Mouse (Mus musculus) right cerebral cortex, postnatal 4 days (tissue): ENCODE measurements around the gene Rras2.

Experiments
- DNase-seq: peaks from one replicate; pipeline ENCODE4 v3.0.0-alpha.2; 2022

Gene Rras2

DNA sequence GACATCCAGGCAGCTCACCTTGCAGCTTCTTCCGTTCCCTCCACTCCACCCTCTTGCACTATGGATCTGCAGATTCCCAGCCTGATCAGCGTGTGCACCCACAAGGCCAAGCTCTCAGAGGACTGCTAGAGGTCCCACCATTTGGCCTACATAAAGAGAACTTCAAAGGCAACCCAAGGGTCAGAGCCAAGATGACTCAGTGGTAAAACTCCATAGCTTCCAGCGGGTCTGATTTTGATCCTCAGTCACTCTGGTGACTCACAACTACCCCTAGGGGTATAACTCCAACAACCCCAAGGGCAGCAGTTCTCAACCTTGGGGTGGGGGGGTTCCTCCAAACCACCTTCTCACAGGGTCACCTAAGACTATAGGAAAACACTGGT, 47.1 kb downstream of the Rras2 start:
- no peak for DNase-seq

DNA sequence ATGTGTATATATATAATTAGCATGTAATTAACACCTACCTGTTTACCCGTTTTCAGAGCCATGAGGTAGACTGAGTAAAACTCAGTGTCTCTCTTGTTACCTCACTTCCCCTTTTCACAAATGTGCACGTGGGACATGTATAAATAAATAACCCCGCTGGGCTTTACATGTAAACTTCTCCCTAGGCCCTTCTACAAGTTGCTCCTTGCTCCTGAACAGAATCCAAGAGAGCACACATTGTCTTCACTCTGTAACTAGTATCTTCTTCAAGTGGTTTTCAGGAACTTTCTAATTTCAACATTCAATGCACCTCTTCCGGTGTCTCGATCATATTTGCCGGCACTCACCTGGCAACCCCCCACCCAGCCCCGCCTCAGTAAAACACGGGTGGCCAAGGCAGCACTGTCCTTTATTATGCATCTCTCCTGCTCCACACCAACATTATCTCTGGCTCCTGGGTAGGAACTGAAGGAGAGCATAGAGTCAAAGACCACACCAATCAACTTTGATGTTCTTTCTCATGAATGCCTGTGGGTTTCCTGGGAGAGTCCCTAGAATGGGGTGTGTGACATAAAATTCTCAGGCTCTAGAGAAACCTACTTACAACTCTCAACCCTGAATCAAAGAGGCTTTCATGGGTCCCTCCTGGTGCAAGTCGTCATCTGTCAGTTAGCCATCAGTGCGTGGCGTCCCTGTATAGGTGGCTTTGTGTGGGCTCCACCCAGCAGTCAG, 47.7 kb downstream of the Rras2 start:
- DNase-seq = no peak

DNA sequence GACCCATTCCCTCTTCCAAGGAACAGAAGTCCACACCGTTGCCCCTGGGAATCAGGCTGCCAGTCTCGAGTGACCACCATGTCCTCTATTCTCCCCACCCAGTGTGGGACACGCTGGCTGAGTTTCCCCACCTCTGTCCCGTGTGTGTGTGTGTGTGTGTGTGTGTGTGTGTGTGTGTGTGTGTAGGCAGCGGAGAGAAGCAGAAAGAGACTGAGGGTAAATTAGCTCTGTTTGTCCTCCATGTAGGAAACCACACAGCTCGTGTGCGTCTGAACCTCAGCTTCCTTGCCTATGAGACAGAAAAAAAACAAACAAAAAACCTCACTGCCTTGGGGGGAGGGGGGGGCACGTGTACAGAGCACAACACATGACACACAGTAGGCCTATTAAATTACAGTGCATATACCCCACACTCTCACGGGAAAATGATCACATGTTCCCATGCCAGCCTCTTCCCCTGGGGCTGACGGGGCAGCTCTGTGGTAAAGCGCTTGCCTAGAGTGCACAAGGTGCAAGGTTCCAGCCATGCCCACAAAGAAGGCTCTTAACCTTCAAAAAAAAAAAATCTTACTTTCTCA, 48.5 kb downstream of the Rras2 start:
- DNase-seq = no peak

DNA sequence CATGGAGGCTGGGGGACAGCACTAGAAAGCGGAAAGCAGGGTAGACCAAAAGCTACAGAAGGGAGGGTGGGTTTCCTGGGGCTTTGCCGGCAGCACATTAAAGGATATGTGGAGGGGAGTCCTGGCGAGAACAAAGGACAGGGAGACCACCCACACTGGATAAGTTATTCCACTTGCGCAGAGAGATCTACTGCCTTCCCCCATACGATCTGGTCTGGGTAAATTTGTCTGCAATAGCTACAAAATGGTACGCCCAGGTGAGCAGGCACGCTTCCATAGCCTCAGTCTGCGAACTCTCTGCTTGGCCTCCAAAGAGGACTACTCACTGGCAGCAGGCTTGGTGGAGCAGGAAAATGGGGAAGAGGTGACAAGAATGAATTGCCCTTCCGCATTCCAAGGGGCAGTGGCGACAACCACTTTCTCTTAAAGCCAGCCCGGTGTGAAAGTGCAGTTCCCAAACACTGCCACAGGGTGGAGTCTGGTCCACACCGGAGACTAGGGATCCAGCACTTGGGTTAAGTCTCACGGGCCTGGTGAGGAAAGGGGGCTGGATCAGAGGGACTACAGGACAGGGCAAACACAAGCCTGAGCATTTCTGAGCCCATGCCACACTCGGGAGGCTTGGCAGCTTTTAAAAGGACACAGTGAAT, 50.9 kb downstream of the Rras2 start:
- peak; percentile 77 for DNase-seq

DNA sequence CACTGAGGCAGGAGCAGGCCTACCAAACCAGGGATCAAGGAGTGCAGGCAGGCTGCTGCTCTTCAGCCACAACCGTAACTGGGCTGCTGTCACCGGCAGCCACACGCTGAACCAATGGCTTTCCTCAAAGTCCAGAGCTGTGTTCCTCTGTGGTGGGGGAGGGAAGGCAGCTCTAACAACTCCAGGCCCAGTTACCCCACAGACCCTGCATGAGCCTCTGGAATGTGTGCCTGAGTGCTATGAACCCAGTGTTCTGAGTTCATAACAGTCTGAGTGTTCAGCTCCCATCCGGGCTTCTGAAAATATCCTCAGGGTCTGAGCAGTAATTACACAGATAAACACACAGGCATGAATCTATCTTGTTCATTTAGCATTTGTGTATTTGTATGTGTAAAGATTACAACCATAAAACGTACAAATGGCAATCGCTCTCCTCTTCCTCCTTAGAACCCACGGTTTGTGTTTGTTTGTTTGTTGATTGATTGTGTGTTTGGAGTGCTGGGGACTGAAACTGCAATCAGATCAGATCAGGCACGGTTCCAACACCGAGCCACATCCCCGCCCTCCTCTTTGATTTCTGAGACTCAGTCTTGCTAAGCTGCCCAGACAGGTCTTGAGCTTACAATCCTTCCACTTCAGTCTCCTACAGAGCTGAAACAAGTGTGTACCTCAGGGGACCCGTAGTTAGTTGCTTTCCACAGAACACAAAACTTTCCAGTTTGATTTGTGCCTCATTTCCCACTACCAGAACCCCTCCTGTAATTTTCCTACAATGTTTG, 52.0 kb downstream of the Rras2 start:
- no peak for DNase-seq

DNA sequence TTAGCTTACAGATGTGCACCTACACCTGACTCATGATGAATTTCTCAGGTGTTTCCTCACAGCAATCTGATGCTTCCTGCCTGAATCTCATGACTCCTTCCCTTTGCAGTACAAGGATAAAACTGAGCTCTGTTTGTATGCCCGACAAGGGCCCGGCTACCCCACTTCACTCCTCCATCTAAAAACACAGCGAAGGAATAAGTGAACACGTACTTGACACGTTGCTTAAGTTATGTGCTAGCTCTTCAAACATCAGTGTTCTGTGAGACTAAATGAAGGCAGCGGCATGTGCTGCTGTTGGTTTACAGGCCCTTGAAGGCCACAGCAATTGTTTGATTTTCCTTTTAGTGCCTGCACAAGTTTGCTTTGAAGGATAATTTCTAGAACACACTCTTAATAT, 53.6 kb downstream of the Rras2 start:
- no peak for DNase-seq

DNA sequence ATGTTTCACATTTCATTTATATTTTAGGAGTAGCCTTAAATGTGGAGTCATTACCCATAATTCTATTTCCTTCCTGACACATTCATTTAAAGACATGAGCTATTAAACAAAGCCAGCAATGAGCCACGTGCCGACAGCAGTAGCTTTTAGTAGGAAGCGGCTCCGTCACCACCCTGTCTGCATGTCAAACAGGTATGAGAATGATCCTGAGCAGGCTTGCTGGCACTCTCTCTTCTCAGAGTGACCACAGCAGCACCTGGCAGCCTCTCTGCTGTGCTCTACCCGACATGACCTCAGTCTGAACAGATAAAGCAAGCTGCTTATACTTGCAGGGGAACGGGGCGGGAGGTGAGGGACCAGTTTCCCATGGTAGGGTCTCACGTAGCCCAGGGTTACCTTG, 54.0 kb downstream of the Rras2 start:
- no peak for DNase-seq

DNA sequence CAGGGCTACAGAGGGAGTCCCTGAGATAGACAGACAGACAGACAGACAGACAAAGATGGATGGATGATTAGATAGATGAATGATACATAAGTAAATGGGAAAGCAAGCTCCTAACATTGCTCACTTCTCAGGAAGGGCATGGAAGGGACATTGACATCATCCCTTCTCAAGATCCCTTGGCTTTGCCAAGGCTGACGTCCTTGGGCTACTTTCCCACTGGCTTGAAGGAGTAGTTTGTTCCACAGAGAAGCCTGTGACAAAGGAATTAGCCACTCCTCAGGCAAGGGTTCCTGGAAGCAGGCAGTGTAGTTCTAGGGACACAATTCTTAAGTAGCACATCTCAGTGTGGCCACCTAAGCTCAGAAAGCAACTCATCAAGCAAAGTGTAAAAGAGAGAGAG, 55.1 kb downstream of the Rras2 start:
- no peak for DNase-seq

DNA sequence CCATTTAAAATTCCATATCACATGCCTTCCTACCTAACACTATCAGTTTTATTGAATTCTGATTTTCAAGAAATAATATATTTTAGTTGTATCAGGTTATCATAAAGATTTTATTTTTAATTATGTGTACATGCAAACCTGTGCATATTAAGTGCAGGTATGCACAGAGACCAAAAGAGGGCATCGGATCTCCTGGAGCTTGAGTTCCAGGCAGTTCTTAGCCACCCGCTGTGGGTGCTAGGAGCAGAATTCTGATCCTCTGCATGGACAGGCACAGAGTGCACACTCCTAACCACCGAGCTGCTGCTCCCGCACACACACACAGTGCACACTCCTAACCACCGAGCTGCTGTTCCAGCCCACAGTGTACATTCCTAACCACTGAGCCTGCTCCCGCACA, 57.1 kb downstream of the Rras2 start:
- DNase-seq = no peak

DNA sequence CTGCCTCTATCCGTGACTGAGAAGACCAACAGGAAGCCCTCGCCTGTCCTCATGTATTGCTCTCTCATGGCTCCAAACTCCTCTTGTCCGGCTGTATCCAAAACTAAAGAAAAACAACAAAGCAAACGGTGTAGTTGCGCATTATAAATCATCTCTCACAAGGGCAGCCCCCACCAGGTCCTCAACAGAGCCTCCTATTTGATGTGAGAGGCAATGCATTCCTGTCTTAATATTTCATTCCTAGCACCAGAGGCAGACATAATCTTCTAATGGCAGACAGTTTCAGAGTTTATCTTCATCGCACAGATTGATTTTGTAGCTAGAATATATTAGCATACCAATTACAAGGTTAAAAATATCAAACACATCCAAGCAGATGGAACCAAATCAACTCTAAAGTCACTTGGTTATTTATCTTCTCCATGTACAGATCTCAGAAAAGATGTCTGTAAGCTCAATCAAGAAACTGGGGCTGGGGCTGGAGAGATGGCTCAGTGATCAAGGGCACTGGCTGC, 58.6 kb downstream of the Rras2 start:
- no peak for DNase-seq

DNA sequence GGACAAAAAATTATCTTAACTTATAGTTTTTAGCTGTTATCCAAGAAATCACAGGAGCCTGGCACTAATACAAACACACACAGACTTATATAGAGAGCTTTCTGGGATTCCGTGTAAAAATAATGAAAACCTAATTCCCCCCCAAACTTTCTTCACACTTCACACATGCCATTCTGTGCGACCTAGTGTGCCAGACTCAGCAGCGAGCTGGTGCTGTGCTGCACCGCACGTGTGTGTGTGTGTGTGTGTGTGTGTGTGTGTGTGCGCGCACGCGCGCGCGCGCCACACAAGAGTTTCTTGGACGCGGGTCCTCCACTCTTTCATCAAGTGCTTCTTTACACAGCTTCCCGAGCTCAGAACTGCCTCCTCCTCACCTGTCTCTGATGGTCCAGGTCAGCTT, 59.4 kb downstream of the Rras2 start:
- DNase-seq = no peak

DNA sequence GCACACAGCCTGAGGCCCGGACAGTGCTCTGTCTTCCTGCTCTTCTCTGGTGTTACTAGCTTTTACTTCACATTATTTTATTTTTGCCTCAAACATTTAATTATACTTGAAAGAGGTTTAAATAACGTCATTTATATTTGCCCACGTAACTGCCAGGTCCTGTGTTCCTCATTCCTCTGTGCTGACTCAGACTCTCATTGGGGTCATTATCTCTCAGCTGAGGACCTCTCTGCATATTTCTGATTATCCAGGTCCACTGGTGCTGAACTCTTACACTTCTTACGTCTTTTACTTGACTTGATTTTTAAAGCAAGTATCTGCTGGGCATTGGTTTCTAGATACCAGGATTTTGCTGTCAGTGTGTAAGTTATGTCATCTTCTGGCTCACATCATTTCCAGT, 63.9 kb downstream of the Rras2 start:
- DNase-seq = no peak

DNA sequence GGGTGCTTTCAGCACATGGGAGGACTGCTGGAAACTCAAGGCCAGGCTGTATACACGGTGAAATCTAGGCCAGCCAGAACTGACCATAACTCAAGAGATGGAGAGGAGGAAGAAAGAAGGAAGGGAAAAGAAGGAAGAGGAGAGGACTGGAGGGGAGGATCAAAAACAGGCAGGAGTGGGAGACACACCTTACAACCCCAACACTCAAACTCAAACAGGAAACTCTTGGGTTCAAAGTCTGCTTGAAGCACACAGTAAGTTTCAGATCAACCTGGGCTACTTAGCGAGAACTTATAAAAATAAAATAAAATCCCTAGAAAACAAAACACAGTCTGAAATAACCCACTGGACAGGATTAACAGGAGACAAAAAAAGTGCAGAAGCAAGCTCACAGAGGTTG, 71.8 kb downstream of the Rras2 start:
- no peak for DNase-seq

DNA sequence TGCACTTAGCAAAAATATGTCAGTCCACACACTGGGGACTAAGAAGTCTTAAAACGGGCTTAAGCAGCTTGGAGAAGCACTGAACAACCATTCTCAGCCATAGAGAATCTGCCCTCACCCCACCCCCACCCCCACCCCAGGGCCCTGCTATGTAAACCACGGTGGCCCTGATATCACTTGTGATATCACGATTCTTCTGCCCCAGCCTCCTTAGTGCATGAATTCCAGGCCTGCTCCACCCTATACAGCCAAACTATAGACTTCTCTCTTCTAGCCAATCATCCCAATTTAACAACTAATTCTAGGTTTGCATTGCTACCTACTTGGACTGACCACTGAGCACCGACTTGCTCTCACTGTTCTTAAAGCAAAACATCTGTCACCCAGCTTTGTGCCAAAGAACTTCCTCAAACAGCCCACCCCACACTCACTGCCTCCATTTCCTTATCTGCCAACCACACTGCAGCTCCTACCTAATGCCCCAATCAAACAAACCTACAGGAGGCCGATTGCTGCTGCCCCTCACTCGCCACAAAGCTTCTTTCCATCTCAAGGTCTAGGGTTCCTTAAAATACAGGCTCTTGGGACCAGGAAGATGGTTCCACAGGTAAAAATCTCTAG, 73.5 kb downstream of the Rras2 start:
- no peak for DNase-seq

DNA sequence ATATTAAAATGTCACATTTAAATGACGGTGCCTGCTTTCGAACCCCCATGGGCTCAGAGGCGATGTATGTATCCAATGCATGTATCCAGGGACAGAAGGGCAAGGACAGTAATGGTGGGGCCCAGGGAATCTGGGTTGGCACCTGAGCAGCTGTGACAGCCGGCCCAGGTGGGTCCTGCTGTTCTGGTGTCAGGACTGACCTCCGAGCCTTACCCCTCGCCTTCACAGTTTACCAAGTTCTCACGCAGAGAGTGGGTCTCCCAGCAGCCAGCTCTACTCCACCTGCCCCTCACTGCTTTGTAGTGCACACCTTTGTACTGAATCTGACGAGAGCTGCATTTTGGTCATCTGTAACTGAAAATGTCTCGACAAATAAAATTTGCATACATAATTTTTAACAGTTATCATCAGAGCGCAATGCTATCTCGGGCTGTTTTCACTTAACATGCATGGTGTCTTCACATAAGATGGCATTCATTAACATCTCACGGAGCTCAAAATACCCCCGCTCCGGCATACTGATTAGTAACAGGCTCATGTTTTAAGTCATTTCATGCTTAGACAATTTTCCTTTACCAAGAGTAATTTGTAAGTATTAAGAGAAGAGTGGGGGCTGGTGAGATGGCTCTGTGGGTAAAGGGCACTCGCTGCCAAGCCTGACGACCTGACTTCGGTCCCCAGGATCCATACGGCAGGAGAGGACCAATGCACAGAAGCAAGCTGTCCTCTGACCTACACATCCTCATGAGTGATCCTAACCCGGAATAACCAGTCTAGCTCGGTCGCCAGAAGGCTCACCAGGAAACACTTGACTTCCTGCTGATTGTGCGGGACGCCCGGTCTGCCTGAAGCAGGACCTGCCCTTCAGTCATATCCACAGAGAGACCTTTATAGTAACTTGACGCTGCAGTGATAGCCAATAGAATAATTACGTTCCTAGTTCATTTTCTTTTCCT, 74.3 kb downstream of the Rras2 start:
- no peak for DNase-seq

DNA sequence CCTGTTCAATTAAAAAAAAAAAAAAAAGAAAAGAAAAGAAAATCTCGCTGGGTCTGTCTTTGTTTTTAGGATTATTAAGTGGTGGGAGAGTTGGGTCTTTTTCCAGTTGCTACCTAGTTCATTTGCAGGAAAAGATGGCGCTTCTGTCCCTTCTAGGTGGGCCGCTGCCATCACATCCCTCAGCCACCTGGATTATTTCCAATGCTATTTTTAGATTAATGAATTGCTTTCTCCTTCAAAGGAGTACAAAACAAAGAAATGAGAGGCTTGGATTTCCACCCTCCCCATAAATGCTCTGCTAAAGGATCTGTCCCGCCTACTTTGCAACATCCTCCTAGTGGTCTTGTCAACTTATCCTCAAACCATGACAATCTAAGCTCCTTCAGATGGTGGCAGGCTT, 76.2 kb downstream of the Rras2 start:
- DNase-seq = no peak

DNA sequence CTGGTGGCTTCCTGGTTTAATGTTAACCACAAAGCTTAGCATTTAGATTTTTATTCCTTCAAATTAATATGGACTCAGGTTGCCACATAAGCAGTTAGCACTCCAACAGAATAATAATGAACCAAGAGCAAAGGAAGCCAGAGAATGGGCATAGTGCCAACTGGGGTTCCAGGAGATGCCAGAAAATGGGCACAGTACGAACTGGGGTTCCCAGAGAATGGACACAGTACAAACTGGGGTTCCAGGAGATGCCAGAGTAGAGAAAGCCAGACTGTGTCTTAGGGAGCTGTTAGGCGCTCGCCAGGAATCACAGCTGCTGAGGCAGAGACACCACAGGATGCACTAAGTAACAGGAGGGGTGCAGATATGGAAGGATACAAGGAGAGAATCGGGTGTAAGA, 80.3 kb downstream of the Rras2 start:
- no peak for DNase-seq

DNA sequence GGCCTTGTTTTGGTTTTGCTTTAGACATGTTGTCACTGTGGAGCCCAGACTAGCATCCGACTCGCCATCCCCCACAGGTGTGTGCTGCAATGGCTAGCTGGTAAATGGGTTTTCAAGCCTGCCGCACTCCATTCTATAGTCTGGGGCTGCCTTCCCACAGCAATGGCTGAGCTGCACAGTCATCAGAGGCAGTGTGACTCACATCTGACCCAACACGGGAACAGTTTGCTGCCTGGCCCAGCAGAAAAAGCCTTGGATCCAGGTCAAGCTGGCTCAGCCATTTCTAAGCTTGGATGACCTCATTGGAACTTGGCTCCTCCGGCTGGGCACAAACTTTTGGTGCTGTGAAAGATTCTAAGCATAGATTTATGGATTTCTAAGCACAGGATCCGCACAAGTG, 88.0 kb downstream of the Rras2 start:
- no peak for DNase-seq

DNA sequence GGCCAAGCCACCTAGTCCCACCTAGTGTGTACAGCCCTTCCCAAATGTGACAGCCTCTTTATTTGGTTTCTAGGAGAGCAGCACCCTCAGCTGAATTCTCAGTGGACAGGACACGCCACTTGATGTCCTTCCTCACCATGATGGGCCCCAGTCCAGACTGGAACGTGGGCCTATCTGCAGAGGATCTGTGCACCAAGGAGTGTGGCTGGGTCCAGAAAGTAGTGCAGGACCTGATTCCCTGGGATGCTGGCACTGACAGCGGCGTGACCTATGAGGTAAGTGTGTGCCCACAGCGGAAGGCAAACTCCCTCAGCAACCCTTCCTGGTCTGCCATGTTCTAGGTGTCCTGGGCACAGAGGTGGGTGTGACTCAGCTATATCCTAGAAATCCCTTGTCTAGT, 88.8 kb downstream of the Rras2 start:
- DNase-seq = no peak

DNA sequence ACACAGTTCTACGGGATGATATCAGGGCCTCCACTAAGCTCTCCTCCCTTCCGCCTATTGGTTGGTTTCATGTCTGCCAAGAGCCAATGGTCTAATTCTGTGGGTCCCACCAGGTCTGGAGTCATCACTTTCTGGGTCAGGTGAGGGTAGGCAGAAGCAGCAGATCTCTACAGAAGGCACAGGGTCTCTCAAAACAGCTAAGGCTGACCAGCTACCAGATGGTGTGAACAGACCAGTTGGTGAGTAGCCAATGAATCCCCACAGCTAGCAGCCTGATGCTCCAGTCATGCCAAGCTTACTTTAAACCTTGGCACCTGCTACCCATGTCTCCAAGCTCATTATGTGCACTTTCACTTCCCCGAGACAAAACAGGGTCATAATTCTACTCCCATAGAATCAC, 90.2 kb downstream of the Rras2 start:
- no peak for DNase-seq

DNA sequence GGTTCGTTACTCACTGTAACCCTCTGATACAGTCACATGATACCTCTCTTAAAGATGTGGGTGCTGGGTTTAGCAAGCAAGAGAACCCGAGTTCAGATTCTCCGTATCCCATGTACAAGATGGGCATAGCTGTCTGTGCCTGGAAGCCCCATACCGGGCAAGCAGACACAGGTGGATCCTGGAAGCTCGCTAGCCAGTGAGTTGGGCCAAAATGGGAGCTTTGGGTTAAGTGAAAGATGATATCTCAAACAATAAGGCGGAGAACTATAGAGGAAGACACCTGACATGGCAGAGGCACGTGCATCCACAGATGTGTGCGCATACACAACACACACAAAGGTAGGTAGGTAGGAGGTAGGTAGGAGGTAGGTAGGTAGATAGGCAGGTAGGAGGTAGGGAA, 90.7 kb downstream of the Rras2 start:
- no peak for DNase-seq

DNA sequence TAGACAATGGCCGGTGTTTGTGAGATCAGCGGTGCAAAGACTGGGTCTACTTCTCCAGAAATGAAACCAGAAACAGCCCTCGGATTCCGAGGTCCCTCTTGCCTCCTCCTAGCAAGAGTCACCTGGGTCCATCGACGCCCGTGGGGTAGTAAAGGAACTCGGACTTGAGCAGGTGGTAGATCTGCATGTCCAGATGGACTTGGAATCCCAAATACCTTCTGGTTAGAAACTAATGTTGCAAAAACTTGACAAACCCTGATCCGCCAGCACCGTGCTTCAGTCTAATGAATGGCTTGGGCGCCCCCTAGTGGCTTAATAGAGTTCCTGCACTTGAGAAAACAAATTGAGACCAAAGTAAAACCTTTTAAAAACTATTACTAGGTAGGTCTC, 96.9 kb downstream of the Rras2 start:
- peak; percentile 76 for DNase-seq
